In genomic region chr5:117669265-117669664, GRCm38 (mm10) we compare ENCODE assay signal across 22 mouse cellular contexts.
A peak's percentile ranks its signal among the peaks of the same experiment; 100 is the strongest.
DNase-seq lines count a peak whose midpoint lies in the region; ATAC-seq and TF ChIP-seq lines count a peak whose summit lies in the region.
"Had no signal": no experiment of that assay in that cellular context is flagged by ENCODE, and none has a peak within 500 bp of the region (broad histone marks: within the 10 kb centered on the region; RNA-seq: fewer than 3 reads in every experiment).

No protein-coding gene starts in this region.

- intact Hi-C loops in heart, postnatal 10 days (cut with DNase I) = no loop called here

- H3K9me3 ChIP-seq in forebrain, embryonic 15.5 days = no peaks in the 10 kb centered on the region
- no peaks in the 10 kb centered on the region for H3K9me3 ChIP-seq in forebrain, embryonic 12.5 days
- H3K9me3 ChIP-seq in heart, embryonic 15.5 days (replicated peaks) = no peaks in the 10 kb centered on the region
- H3K9me3 ChIP-seq: neural tube, embryonic 12.5 days had no signal

- TF ChIP-seq CTCF in layer of hippocampus, adult 2 months (conservative IDR thresholded peaks at IDR 0.05) = no peak

- H3K27ac ChIP-seq in forebrain, embryonic 15.5 days (replicated peaks) = peak overlapping the region; percentile 47
- no peak overlapping the region for H3K27ac ChIP-seq in forebrain, embryonic 12.5 days
- peak overlapping the region; percentile 9; the same call in 1 of the 2 replicates for H3K27ac ChIP-seq in heart, embryonic 15.5 days
- H3K27ac ChIP-seq in layer of hippocampus, adult 2 months = peak overlapping the region; percentile 36; the same call in 1 of the 2 replicates
- H3K27ac ChIP-seq: hindbrain, embryonic 14.5 days; liver, embryonic 14.5 days; neural tube, embryonic 12.5 days had no signal

- H3K4me3 ChIP-seq in forebrain, embryonic 15.5 days = no peak overlapping the region
- H3K4me3 ChIP-seq in forebrain, embryonic 12.5 days (replicated peaks) = no peak overlapping the region
- H3K4me3 ChIP-seq in heart, embryonic 15.5 days = no peak overlapping the region
- H3K4me3 ChIP-seq in layer of hippocampus, adult 2 months = no peak overlapping the region
- H3K4me3 ChIP-seq: neural tube, embryonic 12.5 days had no signal

- no peak overlapping the region for H3K4me2 ChIP-seq in forebrain, embryonic 15.5 days (replicated peaks)
- H3K4me2 ChIP-seq in forebrain, embryonic 12.5 days = no peak overlapping the region
- no peak overlapping the region for H3K4me2 ChIP-seq in heart, embryonic 15.5 days
- H3K4me2 ChIP-seq: hindbrain, embryonic 14.5 days; midbrain, embryonic 11.5 days; neural tube, embryonic 12.5 days had no signal

- DNase-seq in heart, postnatal 10 days = no peak
- DNase-seq in layer of hippocampus, adult 2 months (ENCODE audit: low spot score in 2 of 2) = no peak
- DNase-seq in layer of hippocampus, adult 8-10 months (ENCODE audit: low spot score in 2 of 2) = no peak
- peak; percentile 77 for DNase-seq in MN1 (ENCODE audit: low spot score)
- DNase-seq: adrenal gland, adult 2 months; B cell, adult 2 months; cerebellum, adult 2 months; cerebellum, postnatal 36 days; gastrocnemius, postnatal 36 days; kidney, adult 11 months; right cerebral cortex, postnatal 14 days; spleen, adult 18-20 months; thymus, adult 2 months had no signal

- H3K27me3 ChIP-seq in forebrain, embryonic 15.5 days = no peaks in the 10 kb centered on the region
- no peaks in the 10 kb centered on the region for H3K27me3 ChIP-seq in forebrain, embryonic 12.5 days
- 0 out of 2 replicates have a peak, but pooled peaks cover 3% of the 10 kb centered on the region for H3K27me3 ChIP-seq in heart, embryonic 15.5 days
- H3K27me3 ChIP-seq: neural tube, embryonic 12.5 days had no signal

- WGBS in forebrain, embryonic 15.5 days = 60% methylated on average over 4 of the region's 4 CpGs
- WGBS in forebrain, embryonic 12.5 days = 69% methylated on average over 4 of the region's 4 CpGs
- 31% methylated on average over 4 of the region's 4 CpGs for WGBS in heart, embryonic 15.5 days

- no peak overlapping the region for H3K9ac ChIP-seq in forebrain, embryonic 15.5 days (replicated peaks)
- H3K9ac ChIP-seq in forebrain, embryonic 12.5 days = no peak overlapping the region
- no peak overlapping the region for H3K9ac ChIP-seq in heart, embryonic 15.5 days
- H3K9ac ChIP-seq: hindbrain, embryonic 14.5 days; liver, embryonic 14.5 days; neural tube, embryonic 12.5 days had no signal

- no peaks in the 10 kb centered on the region for H3K36me3 ChIP-seq in forebrain, embryonic 15.5 days
- H3K36me3 ChIP-seq in forebrain, embryonic 12.5 days (replicated peaks) = no peaks in the 10 kb centered on the region
- no peaks in the 10 kb centered on the region for H3K36me3 ChIP-seq in heart, embryonic 15.5 days
- H3K36me3 ChIP-seq: neural tube, embryonic 12.5 days had no signal

- H3K4me1 ChIP-seq in forebrain, embryonic 15.5 days = peaks cover 26% of the 10 kb centered on the region
- peaks cover 28% of the 10 kb centered on the region for H3K4me1 ChIP-seq in forebrain, embryonic 12.5 days
- H3K4me1 ChIP-seq in heart, embryonic 15.5 days (replicated peaks) = peaks cover 22% of the 10 kb centered on the region

- no peak for ATAC-seq in forebrain, embryonic 15.5 days (replicated peaks)
- ATAC-seq in forebrain, embryonic 12.5 days (ENCODE audit: low FRiP score) = no peak
- peak; percentile 68; the same call in 1 of the 2 replicates for ATAC-seq in heart, embryonic 15.5 days (replicated peaks; ENCODE audit: insufficient number of reproducible peaks, insufficient read depth, low FRiP score, low read depth)
- ATAC-seq in activated CD4-positive, CD25-positive, alpha-beta regulatory T cell, adult 4 months = no peak
- ATAC-seq: forebrain, embryonic 16.5 days had no signal
